Mouse (Mus musculus) lung, postnatal 0 days (tissue): ENCODE measurements around the gene Arpc2. TPM values are rescaled to one million over a fixed set of nuclear protein-coding genes. Genes with fewer than 3 reads are reported as not detected.

Experiments
- ATAC-seq: fragments of 200-750 bp; cut with Nextera tagmentation; 2 replicates; pipeline ENCODE4 v1.8.0; 2017; ENCODE audit warnings: moderate library complexity
- DNase-seq: peaks from one replicate; pipeline ENCODE4 v3.0.0-alpha.2; 2016; ENCODE audit warnings: low spot score
- H3K27ac ChIP-seq: fragments of 300-500 bp; sonication (generic); 2 replicates; pipeline ENCODE4 v1.5.1; 2014; ENCODE audit warnings: antibody characterized with exemption, mild to moderate bottlenecking, low read length, mixed read lengths
- H3K27me3 ChIP-seq: fragments of 300-500 bp; sonication (generic); replicated peaks from 2 replicates; pipeline ENCODE4 v1.6.1; 2014; ENCODE audit warnings: low read length, mixed read lengths; ENCODE audit not compliant: insufficient read depth
- H3K36me3 ChIP-seq: fragments of 300-500 bp; sonication (generic); 2 replicates; pipeline ENCODE4 v1.6.1; 2014; ENCODE audit warnings: low read length, mixed read lengths; ENCODE audit not compliant: insufficient read depth
- H3K4me1 ChIP-seq: fragments of 300-500 bp; sonication (generic); 2 replicates; pipeline ENCODE4 v1.6.1; 2014; ENCODE audit warnings: antibody characterized with exemption, low read depth, low read length, mixed read lengths; ENCODE audit not compliant: insufficient read depth
- H3K4me2 ChIP-seq: fragments of 300-500 bp; sonication (generic); replicated peaks from 2 replicates; pipeline ENCODE4 v1.6.1; 2014; ENCODE audit warnings: low read depth, mild to moderate bottlenecking, low read length, moderate library complexity, mixed read lengths
- H3K4me3 ChIP-seq: fragments of 300-500 bp; sonication (generic); 2 replicates; pipeline ENCODE4 v1.5.1; 2014; ENCODE audit warnings: low read depth, low read length
- H3K9ac ChIP-seq: fragments of 300-500 bp; sonication (generic); replicated peaks from 2 replicates; pipeline ENCODE4 v1.6.1; 2014; ENCODE audit warnings: low read depth, mild to moderate bottlenecking
- H3K9me3 ChIP-seq: fragments of 300-500 bp; sonication (generic); 2 replicates; pipeline ENCODE4 v1.6.1; 2016; ENCODE audit warnings: low read length, mixed read lengths
- CTCF ChIP-seq: IDR thresholded peaks from 2 replicates; pipeline ENCODE4 v1.5.1; 2016; ENCODE audit warnings: antibody characterized with exemption, mild to moderate bottlenecking
- EP300 ChIP-seq: IDR thresholded peaks from 2 replicates; pipeline ENCODE4 v1.6.1; 2016; ENCODE audit warnings: antibody characterized with exemption, mild to moderate bottlenecking, control low read depth
- WGBS: fragments of 180-500 bp; shearing (Covaris S2); extraction: QIAGEN DNeasy Blood & Tissue Kit; methylation state at CpG from one replicate; pipeline ENCODE4 v1.1.7; 2014; 5-methylcytosine and 5-hydroxymethylcytosine counted together
- polyA plus RNA-seq: library from polyadenylated mRNA; unstranded; fragments of >200 nt; fragmentation: Nextera tagmentation; extraction: Ambion mirVana; gene quantifications from 2 replicates; pipeline ENCODE4 v1.2.1, GENCODE M21; 2015

The Arpc2 gene
- polyA plus RNA-seq, 1 experiment from 2014 or later: 465 TPM

- WGBS: 79% methylated on average over 4 of the region's 4 CpGs
- no peaks in the 10 kb centered on the region for H3K4me1 ChIP-seq
- H3K27me3 ChIP-seq: no peaks in the 10 kb centered on the region
- TF ChIP-seq EP300 (no peak), CTCF (0 out of 2 replicates have a peak, but pooled peaks have one; percentile 12)
- ATAC-seq (0 out of 2 replicates have a peak, but pooled peaks have one; percentile 19), DNase-seq (no peak)
- no peaks in the 10 kb centered on the region for H3K9me3 ChIP-seq
- H3K4me3 ChIP-seq: no peak overlapping the region
- no peak overlapping the region for H3K9ac ChIP-seq
- no peak overlapping the region for H3K4me2 ChIP-seq
- H3K36me3 ChIP-seq: peaks cover 46% of the 10 kb centered on the region
- no peak overlapping the region for H3K27ac ChIP-seq
Observed at GRCm38 (mm10) chr1:74256782-74257181, 20.9 kb downstream of the Arpc2 start.

GRCm38 (mm10) chr1:74262510-74262909 lies 26.6 kb downstream of the Arpc2 start:
- H3K27me3 ChIP-seq: no peaks in the 10 kb centered on the region
- TF ChIP-seq CTCF (no peak), EP300 (no peak)
- H3K9ac ChIP-seq: no peak overlapping the region
- no peak for ATAC-seq
- H3K9me3 ChIP-seq: no peaks in the 10 kb centered on the region
- DNase-seq: no peak
- no peak overlapping the region for H3K4me3 ChIP-seq
- 69% methylated on average over 6 of the region's 6 CpGs for WGBS
- H3K4me1 ChIP-seq: no peaks in the 10 kb centered on the region
- no peak overlapping the region for H3K27ac ChIP-seq
- H3K4me2 ChIP-seq: no peak overlapping the region
- H3K36me3 ChIP-seq: peaks cover 69% of the 10 kb centered on the region

- ATAC-seq: no peak
- peaks cover 30% of the 10 kb centered on the region for H3K36me3 ChIP-seq
Observed at GRCm38 (mm10) chr1:74268750-74269149, 32.9 kb downstream of the Arpc2 start.

GRCm38 (mm10) chr1:74271659-74272058 lies 35.8 kb downstream of the Arpc2 start:
- DNase-seq (no peak), ATAC-seq (no peak)
- H3K36me3 ChIP-seq: peaks cover 7% of the 10 kb centered on the region
- peaks cover 4% of the 10 kb centered on the region; the same call in 1 of the 2 replicates for H3K4me1 ChIP-seq
- no peaks in the 10 kb centered on the region for H3K27me3 ChIP-seq
- no peaks in the 10 kb centered on the region for H3K9me3 ChIP-seq
- no peak overlapping the region for H3K4me2 ChIP-seq
- 48% methylated on average over 4 of the region's 4 CpGs for WGBS
- no peak overlapping the region for H3K27ac ChIP-seq
- no peak for TF ChIP-seq CTCF
- no peak overlapping the region for H3K9ac ChIP-seq
- H3K4me3 ChIP-seq: no peak overlapping the region

More at GRCm38 (mm10) chr1:74268750-74269149, 32.9 kb downstream of the Arpc2 start:
- no peak for DNase-seq
- Histone ChIP-seq H3K4me1 (no peaks in the 10 kb centered on the region), H3K4me2 (no peak overlapping the region), H3K9me3 (no peaks in the 10 kb centered on the region), H3K9ac (no peak overlapping the region), H3K27me3 (no peaks in the 10 kb centered on the region), H3K27ac (no peak overlapping the region), H3K4me3 (no peak overlapping the region)
- 81% methylated on average over 8 of the region's 8 CpGs for WGBS
- TF ChIP-seq CTCF (no peak), EP300 (no peak)

GRCm38 (mm10) chr1:74275015-74275414 lies 39.1 kb downstream of the Arpc2 start:
- TF ChIP-seq CTCF (no peak), EP300 (no peak)
- Histone ChIP-seq H3K9me3 (no peaks in the 10 kb centered on the region), H3K9ac (no peak overlapping the region), H3K27me3 (no peaks in the 10 kb centered on the region), H3K36me3 (0 out of 2 replicates have a peak, but pooled peaks cover 7% of the 10 kb centered on the region), H3K4me3 (no peak overlapping the region), H3K27ac (no peak overlapping the region), H3K4me2 (no peak overlapping the region), H3K4me1 (peaks cover 4% of the 10 kb centered on the region; the same call in 1 of the 2 replicates)
- ATAC-seq (peak; percentile 68), DNase-seq (peak; percentile 26)
- WGBS: 17% methylated on average over 9 of the region's 9 CpGs

GRCm38 (mm10) chr1:74277041-74277440 lies 41.2 kb downstream of the Arpc2 start:
- Histone ChIP-seq H3K36me3 (peaks cover 25% of the 10 kb centered on the region; the same call in 1 of the 2 replicates), H3K27ac (no peak overlapping the region), H3K9me3 (no peaks in the 10 kb centered on the region), H3K4me1 (peaks cover 4% of the 10 kb centered on the region; the same call in 1 of the 2 replicates), H3K27me3 (no peaks in the 10 kb centered on the region), H3K9ac (no peak overlapping the region), H3K4me3 (no peak overlapping the region), H3K4me2 (no peak overlapping the region)
- TF ChIP-seq CTCF (no peak), EP300 (no peak)
- DNase-seq (no peak), ATAC-seq (no peak)
- WGBS: 68% methylated on average over 6 of the region's 6 CpGs
